Mouse (Mus musculus) lung, postnatal 36 days (tissue): ENCODE data around the gene Chml.

Source experiments
- DNase-seq: peaks from one replicate; pipeline ENCODE4 v3.0.0; 2022; ENCODE audit warnings: mixed read lengths

The Chml gene

DNA sequence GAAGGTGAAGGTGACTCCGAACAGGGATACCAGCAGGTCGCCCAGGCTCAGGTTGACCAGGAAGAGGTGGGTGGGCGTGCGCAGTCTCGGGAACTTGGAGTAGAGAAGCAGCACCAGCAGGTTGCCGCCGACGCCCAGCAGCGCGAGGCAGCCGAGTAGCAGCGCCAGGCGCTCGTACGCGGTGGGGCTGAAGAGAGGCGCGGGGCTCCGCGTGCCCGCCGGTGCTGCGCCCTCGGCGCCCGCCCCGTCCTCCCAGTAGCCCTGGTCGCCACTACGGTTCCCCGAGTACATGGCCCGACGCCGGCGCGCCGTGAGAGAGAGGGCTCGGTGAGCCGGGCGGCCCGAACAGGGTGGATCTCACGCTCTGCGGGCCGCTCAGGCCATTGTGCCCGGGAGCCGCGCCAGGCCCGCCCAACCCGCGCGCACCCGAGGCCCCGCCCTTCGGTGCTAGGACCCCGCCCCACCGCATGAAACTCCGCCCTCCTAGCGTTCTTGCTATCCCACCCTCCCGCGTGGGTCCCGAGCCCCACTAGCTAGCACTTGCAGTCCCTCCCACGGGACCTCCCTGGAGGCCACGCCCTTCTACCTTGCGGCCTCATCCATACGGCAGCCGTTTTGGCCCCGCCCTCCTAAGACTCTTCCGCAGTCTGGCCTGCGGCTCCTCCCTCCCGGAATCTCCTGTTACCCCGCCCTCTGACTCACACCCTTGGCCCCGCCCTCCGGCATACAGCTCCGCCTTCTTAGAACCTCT, at the start of gene Chml, which contains the start of gene Opn3:
Gene Chml, minus strand, starts transcription at position 656 of the 751 bp plus-strand sequence.
Gene Opn3, minus strand, starts transcription at position 531 of the 751 bp plus-strand sequence.
- peak; percentile 100 for DNase-seq

DNA sequence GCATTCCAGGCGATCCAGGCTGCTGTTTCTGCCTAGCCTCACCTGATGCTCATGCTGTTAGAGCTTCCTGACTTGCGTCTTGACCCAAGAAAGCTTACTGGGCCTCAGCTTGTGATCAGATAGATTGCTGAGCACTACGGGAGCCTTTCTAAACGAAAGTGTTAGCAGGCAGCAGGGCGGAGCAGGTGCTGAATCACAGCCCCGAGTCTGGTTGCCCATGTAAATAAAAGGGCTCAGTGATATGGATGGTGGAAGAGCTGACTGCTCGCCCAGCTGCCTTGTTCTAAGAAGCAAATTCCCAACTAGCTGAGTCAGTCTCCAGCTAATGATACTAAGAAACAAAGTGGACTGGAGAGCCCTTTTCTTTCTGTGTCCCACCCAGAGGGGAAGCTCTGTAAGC, 33.1 kb upstream of the Chml start:
- DNase-seq, result no peak

DNA sequence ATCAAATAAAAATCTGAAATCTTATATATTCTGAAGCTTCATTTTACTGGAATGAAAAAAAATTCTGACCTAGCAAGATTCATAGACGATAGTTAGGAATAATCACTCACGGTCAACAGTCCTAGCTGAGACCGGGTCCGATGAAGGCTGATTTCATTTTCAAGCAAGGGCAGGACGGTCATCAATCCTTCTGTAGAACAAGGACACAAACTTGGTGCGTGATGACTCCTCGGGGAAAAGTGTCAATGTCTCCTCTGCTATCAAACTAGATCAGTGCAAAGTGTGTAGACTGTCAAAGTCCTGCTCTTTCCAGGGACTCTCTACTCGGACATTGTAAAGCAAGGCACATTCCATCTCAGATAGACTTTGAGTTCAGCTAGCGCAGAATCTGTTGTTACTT, 24.1 kb upstream of the Chml start:
- DNase-seq, result no peak

DNA sequence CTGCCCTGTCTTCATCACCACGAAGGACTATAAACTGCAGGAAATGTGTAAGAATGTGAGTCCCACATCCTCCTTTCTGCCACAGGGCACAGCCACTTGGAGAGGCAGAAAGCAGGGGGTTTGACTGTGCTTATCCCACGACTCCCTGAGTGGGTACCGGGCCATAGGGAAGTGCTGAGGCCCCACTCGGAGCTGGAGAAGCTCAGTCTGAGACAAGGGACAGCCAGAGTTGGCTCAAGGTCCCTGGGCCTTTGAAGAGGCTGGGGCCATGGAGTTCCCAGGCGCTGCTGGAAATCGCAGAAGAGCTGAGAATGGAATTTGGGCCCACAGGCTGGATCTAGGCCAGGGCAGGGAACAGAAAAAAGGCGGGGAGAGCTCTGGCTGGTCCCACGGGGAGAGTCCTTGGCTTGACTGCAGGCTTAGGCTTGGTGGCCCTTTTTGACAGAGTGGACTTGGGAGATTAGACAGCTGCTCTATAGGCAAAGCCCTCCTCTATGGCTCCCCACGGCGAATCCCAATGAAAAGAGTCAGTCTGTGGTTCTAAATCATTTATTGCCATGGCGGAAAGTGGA, 19.7 kb upstream of the Chml start:
- DNase-seq, result no peak

DNA sequence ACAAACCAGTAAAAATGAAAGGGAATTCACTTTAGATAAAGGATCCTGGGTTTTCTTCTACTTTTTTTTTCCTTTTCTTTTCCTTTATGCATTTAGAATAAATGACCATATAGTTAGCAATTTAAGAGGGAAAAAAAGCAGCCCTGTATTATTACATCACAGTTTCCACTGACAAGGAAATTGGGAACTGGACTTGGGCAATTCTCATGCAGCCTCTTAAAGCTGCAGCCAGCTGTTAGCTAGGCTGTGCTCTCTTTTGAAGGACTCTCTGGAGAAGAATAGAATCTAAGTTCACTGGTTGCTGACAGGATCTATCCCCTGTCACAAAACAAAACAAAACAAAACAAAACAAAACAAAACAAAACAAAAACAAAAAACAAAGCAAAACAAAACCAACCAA, 15.3 kb upstream of the Chml start:
- DNase-seq, result peak; percentile 10

DNA sequence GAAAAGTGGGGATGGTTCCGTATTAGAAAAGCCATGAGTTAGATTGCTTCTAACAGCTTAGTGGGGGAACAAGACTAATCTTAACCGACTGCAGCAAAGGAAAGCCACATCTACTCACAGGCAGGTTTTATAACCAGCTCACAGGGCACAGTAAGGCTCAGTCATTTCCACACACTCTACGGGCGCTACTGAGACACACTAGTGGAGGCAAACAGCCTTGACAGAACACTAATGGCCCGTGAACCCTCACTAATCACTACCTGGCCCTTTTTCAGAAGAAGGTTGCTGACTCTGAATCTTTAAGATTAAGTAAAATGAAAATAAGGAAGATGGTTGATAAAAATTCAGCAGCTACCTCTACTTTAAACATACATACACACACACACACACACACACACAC, 14.9 kb upstream of the Chml start:
- DNase-seq, result no peak

DNA sequence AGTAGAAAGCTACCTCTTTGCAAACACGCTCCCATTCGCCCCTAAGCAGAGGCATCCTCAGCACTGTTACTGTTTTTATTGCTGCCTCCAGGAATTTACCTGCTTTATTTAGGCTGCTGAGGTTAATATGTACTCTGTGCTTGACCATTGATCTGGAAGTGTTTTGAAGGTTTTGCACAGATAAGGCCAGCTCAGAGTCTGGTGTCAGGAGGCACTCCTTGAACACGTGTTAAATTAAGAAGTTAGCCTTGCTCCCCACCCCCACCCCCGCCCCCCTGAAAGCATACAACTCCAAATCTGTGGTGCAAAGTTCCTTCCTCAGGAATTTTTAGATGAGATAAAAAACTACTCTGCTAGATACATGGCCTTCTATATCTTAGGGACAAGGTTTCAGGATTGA, 8.4 kb upstream of the Chml start:
- DNase-seq, result no peak

DNA sequence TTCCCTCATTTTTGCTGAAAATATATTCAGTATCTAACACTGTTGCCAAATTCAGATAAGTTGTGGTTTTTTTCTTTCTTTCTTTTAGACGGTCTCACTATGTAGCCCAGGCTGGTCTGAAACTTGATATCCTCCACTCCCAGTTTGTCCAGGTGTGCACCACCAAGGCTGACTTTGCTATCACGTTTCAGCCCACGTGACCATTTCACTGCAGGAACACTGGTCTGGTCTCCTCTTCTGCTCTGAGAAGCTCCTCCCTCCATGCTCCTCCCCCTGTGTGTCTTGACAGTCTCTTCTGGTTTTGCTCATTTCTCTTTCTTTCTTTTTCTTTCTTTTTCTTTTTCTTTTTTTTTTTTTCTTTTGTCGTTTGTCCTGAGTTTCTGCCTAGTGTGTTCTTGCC, 7.1 kb upstream of the Chml start:
- peak; percentile 54 for DNase-seq

DNA sequence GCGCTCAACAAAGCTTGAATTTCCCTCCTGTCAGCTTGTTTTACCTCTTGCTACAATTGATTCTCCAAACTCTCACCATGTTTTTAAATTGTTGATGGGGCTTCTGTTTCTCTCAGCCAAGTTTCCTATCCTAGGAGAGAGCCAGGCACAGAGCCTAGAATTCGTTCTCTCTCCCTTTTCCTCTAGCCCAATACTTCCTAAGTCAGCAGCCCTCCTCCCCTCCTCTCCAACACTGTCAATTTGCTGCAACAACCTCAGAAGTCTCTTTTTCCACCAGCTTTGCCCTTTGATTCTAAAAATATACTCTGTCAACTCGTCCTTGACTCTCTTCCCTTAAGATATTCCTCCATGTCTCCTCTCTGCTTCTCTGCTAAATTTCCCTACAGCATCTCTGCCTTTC, 6.7 kb upstream of the Chml start:
- no peak for DNase-seq

DNA sequence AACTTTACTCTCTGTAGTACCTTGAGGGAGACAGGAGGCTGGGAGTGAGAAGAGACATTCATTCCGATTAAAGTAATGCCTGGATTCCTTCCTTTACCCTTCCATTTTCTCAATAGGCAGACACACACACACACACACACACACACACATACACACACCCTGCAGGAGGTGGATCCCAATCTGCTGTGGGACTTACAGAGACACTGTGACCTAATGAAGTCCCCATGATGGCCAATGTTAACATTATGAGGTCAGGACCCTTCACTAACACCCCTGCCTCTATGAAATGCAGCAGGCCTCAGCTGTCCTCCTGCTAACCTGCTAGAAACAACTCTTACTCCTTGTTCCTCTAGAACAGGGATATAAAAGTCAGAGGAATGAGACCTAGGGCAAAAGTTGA, 5.6 kb upstream of the Chml start, which contains the start of gene Wdr64:
Gene Wdr64, plus strand, starts transcription at position 301 of the 400 bp plus-strand sequence.
- no peak for DNase-seq

DNA sequence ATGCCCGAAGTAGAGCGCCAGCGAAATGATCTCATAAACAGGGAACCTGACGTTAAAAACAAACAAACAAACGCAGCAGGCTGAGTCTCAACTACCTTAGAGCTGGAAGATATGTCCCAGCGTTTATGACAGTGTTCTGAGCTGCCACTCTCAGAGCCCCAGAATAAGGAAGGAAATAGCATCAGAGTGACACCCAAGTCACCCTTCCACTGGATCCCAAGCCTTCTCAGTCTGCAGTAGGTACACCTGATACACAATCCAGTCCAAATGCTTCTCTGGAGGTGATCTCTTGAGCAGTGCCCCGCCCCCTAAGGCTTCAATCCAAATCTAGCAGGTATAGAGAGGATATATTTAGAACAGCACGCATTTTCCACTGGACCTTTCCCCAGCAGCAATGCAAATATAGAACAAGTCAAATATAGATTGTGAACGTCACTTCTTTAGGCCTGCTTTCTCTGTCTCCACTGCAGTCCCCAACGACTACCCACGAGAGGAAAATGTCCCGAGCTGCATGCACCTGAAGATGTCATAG, 794 bp upstream of the Chml start:
- DNase-seq, result peak; percentile 26

DNA sequence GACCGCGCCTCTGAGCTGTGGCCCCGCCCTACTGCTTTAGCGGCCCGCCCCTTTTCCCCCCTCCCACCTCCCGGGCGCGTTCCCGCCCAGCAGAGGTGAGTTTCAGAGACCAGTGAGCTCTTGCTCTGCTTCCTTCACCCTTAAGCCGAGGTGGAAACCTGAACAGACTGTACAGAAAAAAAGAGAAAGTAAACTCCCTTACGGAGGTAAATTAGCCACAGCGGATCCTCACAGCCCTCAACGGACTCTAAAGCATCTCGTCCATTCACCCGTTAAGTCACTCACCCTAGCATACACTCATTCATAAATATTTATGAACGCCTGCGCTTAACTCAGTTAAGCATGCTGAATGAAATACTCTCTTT, 278 bp upstream of the Chml start:
- no peak for DNase-seq

DNA sequence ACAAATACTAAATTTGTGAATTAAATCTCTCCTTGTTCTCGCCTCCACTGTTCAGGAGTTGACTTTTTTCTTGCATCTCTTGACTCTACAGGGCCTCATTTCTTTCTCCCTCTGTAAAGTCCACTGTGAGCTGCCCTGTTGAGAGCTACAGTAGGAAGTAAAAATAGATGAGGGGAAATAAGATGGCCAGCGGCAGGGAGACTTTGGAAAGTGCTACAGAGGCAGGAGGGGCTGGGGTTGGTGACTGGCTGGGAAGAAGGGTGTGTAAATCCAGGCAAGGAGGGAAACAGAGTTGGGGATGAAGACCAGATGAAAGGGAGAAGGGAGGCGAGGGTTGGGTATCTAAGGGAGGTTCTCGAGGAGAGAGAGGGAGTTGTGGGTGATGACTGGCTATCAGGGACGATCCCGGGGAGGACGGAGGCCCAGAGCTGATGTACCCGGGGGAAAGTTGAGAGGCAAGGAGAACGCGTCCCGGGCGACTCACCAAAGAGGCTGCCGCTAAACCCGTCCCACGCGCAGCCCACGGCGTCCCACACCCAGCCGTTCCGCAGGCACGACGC, 935 bp downstream of the Chml start:
- peak; percentile 7 for DNase-seq

DNA sequence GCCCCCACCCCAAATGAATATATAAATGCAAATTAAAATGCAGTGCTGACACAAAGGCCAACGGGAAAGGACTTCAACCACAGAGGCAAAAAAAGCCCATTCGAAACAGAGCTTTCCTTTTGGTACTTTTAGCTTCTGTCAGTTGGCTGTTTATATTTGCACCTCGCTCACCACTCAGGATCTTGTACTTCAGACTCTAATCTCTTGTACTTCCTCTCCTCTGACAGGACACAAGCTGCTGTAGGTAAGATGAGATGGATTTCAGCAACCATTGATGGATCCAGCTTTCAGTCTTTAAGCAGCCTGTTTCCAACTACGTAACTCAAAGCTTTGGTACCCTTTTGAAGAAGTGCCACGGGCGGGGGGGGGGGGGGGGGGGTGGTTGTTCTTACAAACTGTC, 11.7 kb downstream of the Chml start:
- no peak for DNase-seq

DNA sequence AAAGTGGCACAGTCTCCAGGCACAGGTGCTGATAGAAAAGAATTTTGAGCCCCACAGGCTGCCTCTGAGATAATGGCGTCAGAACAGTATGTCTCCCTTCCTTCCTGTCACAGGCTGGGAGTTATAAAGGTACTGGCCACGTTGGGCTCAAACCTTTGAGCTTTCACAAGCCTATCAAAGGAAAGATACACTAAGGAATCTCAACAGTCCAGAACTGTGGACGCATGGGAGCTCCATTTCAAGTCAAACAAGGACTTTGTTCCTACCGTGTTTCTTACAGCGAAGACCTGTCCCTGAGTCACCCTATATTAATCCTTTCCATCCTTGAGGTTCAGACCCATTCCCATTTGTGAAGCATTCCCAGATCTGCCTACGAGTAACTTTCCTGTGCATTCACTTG, 15.2 kb downstream of the Chml start:
- no peak for DNase-seq

DNA sequence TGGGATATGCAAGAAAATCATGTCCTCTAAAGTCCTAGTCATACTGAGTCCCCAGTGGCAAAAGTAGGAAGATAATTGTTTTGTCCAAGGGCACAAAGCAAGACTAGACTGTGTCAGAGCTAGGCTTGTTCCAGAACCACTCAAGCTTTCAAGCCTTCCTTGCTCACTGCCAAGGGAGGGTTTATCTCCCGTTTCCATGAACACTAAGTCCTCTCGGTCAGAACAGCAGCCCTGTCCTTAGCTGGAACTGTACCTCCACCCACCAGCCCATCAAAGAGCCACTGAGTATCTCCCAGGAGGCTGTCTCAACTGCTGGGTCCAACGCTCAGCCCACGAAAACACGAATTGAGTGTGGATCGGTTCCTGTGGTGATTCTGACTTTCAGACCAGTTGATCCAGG, 17.6 kb downstream of the Chml start:
- no peak for DNase-seq

DNA sequence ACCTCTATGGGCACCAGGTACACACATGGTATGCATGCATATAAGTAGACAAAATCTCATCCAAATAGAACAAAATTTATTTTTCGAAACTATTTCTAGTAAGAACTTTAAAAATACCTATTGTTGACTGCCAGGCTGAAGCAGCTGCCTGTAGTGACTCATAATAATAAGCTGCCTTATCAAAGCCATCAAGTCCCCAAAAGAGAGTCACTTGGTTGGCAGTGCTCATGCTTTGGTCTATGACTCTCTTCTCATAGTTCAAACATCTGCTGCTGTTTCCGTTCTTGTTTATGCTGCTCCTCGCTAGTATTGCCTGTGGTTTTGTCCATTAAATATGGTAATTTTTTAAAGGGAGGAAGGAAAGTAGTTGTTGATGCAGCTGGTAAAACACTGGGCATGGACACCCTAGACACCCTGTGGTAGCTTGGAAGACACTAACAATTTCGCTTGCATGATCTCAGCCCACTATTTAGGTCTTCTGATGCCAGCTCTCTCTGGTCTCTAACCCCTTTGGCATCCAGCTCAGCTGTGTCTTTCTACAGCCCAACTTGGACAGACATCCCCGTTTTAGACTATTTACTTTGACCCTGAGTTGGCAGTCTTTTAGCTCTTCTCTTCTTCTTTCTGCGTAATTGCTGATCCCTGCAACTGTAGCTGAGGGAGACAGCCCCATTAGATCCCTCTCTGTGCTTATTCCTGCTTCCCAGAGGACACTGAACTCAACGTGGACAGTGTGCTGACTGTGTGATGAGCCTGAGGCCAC, 19.0 kb downstream of the Chml start:
- DNase-seq, result no peak

DNA sequence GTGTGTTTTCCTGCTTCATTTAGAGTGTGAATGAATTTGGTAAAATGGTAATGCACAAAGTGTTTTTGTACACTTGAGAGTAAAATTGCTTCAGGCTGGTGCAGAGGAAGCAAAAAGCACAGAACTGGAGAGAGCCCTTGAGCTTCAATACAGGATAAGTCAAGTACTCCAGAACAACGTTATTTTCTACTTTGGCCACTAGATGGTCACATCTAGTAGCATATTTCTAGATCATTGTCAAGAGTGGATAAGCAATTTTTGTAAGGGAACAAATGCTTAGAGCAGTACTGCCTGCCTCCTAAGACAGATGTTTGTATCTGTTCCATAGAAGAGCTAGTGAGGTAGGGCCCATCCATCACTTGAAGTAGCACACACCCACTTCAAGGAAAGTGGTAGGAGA, 21.1 kb downstream of the Chml start:
- DNase-seq, result no peak

DNA sequence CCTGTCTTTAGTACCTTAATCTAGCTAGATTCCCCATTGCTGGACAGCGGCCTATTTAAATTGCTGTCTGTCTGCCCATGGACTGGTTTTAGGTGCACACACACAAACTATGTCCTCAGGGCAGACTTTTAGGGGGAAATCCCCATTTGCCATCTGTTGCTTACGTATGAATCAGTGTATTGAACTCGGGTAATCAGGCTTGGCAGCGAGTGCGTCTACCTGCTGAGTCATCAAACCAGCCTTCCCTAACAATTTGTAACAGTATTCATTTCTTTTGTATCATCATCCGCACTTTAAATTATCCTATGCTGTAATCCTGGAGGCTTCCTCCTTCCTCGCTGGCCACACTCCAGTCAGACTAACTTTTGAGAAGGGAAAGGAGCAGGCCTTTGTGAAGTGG, 22.7 kb downstream of the Chml start:
- no peak for DNase-seq

DNA sequence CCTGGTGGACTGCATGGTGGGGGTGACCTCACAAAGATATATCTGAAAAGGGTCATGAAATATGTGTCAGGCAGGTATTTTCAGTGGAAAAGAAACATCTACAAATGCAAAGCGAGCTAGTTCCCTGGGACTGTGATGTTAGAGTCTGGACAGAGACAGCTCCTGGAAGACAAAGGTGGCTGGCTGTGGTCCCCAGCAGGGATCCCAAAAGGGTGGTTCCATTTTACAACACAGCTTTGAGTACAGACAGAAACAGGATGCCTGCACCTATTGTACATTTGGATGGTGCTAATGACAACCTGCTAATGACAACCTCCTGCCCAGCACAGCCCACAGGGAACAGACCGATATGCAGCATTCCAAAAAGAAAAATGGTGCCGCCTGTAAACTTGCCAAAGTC, 23.2 kb downstream of the Chml start:
- no peak for DNase-seq

DNA sequence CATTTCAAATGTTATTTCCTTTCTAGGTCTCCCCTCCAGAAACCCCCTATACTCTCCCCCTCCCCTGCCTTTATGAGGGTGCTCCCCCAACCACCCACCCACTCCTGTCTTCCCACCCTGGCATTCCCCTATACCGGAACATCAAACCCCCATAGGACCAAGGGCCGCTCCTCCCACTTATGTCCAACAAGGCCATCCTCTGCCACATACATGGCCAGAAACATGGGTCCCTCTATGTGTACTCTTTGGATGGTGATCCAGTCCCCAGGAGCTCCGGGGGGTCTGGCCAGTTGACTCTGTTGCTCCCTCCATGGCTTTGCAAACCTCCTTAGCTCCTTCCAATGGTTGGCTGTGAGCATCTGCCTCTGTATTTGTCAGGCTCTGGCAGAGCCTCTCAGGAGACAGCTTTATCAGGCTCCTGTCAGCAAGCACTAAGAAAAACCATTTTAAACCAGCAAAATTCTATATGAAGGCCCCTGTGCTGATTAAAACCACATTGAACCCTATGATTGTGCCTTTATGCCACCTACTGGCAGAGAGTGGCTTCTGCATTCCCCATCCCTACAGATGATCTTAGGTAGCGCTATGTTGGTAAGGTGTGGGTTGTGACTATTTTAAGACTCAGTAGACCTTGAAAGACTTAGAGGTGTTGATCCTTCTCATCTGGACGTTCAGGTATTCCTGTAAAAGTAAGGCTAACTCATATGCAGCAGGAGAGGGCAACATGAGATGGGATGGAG, 23.9 kb downstream of the Chml start:
- peak; percentile 46 for DNase-seq

DNA sequence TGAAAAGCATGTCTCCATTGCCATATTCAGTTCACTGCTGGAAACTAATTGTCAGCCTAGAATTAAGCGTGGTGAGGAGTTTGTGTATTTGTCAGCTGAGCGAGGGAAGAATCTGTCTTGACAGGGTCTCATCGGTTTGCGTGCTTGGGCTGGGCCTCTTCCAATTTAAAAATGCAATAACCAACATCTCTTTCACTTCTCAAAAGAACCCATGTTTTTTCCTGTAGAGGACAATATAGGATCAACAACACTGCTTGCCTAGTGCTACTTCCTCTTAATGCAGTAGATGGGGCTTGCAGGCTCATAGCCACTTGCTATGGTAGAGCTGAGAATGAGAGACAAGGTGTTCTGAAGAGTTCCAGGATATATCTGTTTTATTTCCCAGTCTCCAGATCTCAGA, 32.8 kb downstream of the Chml start:
- peak; percentile 6 for DNase-seq

DNA sequence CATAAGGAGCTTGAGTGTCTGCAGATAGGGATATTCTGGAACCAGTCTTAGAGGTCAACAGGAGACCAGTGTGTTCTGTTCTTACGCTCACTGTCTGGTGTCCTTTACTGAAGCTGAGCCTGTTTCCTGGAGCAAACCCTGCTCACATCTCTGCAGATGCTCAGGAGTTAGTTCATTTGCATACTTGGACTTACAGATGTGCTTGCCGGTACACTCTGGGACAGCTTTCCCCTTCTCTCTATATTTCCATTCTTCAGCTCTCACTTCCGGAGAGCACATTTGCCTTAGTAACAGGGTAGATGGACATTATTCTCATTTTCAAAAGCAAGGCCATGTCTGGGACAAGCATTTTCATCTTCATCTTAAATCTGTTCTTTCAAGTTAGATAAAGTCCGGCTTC, 44.1 kb downstream of the Chml start:
- no peak for DNase-seq
